Mouse (Mus musculus) spleen, postnatal 4 days (tissue): ENCODE results near the gene Olfr99.
A peak's percentile ranks its signal among the peaks of the same experiment; 100 is the strongest.
"Not testable (repeated sequence)": the region's sequence is repeated elsewhere in the genome, so short reads cannot be mapped to it uniquely, and the experiment has no call there.

ENCODE experiments used
- DNase-seq, 2 experiments: peaks; one replicate each; pipeline ENCODE4 v3.0.0; 2022; ENCODE audit warnings: low spot score in 2 of 2

The Olfr99 gene

DNA sequence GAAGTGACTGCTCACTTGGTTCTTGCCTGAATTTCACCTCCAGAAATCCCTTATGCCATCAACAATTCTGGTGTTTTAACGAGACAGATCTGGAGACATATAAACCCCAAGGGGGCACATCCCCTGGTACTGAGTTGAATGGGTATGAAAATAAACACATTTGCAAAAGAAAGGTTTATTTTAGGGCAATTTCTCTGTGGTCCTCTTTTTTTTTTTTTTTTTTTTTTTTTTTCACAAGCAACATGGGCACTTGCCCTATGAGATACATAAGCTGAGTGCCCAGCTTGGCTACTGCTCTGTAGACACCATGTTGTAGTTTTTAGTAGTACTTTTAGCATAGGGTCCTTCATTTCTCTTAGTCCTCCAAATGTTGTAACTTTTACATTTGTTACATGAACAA is at the start of gene Olfr99:
Gene Olfr99 (minus strand): TSS at position 101 of the 400 bp plus-strand sequence.
- no peak for DNase-seq

DNA sequence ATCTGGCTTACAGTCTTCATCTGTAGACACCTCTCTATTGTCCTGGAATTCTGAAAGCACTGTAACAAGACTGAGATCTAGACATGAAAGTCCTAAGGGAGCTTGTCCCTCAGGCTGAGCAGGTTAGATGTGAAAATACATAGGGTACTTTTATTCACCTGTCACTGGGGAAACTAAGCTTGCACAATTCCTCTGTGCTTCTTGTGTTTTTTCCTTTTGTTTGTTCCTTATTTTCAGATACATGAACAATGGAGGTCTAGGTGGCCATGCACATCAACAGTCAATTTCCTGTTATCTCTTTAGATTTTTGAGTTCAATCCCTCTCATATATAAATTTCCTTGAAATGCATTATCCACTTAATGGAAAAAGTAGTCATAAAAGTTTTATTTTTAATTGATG is 33.7 kb upstream of the Olfr99 start, which contains the start of gene Olfr102:
Gene Olfr102 (minus strand): TSS at position 101 of the 400 bp plus-strand sequence.
- no peak for DNase-seq

DNA sequence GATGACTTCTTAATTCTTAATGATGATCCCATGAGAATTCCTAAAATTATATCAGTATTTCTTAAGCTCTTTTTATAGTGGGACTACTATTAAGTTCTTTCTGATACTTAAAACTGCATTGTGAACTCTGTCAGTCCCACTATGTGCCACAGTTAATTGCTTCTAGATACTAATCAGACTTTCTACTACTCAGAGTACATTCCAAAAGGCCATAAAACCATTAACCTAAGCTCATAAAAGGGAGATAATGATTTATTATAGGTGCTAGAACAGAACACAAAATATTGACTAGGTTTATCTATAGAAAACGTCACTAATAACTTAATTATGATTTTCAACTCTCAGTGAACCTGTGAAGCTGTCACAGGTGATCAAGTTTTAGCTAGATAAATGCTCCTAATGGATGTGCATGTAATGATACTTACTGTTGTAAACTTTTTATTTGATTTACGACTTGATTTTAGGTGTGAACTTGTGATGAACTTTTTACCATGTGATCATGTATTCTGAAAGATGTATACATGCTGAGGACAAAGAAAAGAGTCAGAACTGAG is 27.0 kb upstream of the Olfr99 start:
- DNase-seq = no peak

DNA sequence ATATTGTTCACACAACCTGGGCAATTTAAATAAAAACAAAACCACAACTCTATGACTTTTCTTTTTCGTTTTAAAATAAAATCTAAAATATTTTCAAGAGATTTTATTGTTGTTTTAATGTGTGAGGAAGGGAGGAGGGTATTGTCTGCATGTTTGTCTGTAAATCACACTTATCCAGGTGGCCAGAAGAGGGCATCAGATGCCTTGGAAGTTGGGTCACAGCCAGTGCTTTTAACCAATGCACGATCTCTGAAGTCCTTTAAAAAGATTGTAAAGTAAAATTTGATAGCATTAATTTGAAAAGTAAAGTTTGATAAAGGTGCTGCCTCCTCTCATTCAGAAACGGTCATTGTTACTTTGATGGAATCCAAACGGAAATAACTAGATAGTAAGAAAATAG is 25.2 kb upstream of the Olfr99 start:
- DNase-seq = no peak

DNA sequence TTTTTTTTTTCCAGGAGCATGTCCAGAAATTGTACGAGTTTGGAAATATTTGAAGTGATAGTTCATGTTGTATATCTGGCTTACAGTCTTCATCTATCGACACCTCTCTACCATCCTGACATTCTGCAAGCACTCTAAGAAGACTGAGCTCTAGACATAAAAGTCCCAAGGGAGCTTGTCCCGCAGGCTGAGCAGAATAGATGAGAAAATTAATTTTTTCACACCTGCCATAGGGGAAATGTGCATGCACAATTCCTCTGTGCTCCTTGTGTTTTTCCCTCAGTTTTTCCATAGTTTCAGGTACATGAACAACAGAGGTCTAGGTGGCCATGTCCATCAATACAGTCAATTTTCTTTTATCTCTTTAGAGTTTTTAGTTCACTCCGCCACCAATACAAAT is 21.0 kb upstream of the Olfr99 start, which contains the start of gene Olfr101:
Gene Olfr101 (minus strand): TSS at position 101 of the 400 bp plus-strand sequence.
- DNase-seq = no peak

DNA sequence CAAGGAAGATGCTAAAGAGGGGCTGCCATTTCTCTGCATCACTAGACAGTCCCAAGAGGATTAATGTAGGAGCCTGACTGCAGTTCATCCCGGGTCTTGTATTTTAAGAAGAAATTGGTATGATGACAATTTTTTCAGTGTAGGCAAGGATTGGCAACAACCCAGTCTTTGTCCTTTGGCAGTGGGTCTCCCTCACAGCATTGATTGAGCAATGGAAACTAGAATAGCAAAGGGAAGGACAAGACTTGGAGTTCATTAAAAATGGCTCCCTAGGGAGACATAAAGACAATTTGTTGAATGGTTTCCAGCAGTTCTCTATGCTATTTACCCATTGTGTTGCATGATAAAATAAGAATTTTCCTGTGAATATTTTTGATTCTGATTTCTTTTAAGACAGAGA is 2.9 kb downstream of the Olfr99 start:
- DNase-seq = no peak

DNA sequence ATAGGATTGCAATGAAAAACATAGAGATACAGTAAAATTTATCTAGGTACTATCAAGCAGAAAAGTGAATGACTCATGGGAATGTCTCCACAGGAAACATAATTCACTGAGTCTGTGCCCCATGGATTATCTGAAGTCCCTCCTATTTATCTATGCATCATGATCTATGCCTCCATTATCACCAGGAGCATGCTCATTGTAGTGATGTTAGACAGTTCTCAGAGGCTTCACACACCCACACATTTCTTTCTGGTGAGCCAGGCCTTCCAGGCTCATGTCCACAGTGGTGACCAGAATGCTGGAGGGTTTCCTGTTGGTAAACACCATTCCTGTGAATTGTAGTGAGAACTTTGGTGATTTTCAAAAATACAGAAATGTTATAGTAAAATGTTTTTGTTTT is 6.7 kb downstream of the Olfr99 start:
- DNase-seq = no peak

DNA sequence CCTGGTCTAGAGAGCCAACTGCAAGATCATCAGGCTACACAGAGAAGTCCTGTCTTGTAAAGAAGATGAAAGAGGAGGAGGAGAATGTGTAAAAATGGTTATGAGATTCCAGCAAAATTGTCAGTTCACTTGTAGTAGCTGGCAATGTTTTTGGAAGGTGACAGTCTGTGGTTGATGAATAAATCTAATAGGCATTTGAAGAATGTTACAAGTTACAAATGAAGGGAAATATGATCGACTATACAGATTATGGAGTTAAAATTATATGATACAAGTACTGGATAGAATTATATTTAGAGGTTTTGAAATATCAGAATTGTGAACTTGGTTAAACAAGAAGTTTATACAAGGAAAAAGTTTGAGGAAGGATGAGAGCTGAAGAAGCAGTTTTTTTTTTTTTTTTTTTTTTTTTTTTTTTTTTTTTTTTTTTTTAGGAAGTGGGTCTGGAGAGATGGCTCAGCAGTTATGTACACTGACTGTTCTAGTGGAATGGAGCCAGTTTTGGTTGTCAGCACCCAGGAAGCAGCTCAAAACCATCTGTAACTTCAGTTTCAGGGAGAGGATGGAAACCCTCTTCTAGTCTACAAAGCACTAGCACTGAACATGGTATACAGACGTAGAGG is 7.5 kb downstream of the Olfr99 start:
- DNase-seq = no peak

DNA sequence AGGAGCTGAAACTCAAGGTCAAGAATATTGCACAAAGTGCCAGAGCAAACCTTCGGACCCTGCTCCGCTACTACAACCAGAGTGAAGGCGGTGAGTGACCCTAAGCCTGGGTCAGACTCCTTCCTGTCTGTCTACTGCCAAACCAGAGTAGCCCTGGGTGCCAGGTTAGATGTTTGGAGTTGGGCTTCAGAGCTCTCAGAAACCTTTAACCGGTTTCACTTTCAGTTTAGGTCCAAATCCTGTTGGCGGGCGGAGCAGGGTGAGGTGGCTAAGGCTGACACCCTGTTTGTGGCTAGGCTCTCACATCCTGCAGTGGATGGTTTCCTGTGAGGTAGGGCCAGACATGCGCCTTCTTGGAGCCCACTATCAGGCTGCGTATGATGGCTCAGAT is 12.6 kb downstream of the Olfr99 start:
- DNase-seq = peak; percentile 42 to 69

DNA sequence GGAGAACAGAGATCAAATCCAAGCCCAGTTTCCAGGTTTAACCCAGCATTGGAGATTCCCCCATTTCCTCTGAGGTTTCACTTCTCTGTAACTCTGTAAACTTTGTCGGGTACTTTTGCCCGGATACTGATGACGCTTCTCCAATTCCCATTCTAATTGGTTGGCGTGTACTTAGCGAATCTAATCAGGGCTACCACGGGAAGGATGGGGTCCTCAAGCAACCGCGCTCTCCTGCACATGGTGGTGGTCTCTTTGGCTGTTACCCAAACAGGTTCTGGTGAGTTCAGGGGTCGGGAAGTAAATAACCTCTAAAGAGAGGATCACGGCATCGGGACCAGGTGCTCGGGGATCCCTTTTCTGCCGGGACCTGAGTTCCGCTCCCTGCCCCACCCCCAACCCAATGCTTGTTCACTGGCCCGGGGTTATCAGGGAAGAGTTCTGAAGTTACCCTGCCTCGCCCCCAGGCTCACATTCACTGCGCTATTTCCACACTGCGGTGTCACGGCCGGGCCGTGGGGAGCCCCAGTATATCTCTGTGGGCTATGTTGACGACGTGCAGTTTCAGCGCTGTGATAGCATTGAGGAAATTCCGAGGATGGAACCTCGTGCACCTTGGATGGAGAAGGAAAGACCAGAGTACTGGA is 13.1 kb downstream of the Olfr99 start, which contains the start of gene H2-M3:
Gene H2-M3 (plus strand): TSS at position 163 of the 644 bp plus-strand sequence.
- peak; percentile 83 to 93 for DNase-seq

DNA sequence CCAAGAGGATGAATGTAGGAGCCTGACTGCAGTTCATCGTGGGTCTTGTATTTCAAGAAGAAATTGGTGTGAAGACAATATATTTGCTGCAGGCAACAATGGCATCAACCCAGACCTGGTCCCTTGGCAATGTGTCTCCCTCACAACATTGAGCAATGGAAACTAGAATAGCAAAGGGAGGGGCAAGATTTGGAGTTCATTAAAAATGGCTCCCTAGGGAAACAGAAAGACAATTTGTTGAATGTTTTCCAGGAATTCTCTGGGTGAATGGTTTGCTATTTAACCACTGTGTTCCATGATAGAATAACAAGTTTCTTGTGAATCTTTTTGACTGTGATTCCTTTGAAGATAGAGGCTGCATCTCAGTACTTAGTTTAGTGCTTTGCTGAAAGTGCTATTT is 19.6 kb downstream of the Olfr99 start, which contains the start of gene Olfr98:
Gene Olfr98 (minus strand): TSS at position 124 of the 400 bp plus-strand sequence.
- DNase-seq = no peak

DNA sequence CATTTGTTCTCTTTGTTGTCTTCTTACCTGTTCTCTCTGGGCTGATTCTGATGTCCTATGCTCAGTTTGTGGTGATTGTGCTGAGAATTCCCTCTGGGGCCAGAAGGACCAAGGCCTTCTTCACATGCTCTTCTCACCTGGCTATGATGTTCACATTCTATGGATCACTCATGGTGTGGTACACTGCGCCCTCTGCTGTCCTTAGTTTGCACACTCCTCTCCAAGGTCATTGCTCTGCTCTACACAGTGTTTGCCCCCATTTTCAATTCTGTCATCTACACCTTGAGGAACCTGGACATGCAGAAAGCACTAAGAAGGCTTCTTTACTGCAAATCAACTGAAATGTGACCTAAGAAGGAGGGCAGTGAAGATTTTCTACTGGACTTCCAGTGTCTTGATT is 32.7 kb downstream of the Olfr99 start:
- no peak for DNase-seq

DNA sequence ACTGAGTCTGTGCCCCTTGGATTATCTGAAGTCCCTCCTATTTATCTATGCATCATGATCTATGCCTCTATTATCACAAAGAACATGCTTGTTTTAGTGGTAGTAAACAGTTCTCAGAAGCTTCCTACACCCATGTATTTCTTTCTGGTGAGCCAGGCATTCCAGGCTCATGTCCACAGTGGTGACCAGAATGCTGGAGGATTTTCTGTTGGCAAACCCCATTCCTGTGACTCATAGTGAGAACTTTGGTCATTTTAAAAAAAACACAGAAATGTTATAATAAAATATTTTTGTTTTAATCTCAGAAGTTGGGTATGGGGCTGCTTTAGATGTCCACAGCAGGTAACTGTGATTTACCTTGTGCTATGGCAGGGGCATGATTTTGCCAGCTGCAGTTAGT is 33.8 kb downstream of the Olfr99 start:
- DNase-seq = no peak

DNA sequence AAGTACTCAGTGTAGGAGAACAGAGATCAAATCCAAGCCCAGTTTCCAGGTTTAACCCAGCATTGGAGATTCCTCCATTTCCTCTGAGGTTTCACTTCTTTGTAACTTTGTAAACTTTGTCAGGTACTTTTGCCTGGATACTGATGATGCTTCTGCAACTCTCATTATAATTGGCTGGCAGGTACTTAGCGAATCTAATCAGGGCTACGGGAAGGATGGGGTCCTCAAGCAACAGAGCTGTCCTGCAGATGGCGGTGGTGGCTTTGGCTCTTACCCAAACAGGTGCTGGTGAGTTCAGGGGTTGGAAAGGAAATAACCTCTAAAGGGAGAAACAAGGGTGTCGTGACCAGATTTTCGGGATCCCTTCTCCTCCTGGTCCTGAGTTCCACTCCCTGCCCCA is 36.5 kb downstream of the Olfr99 start:
- peak in 1 of 2 experiments; percentile 13 for DNase-seq

DNA sequence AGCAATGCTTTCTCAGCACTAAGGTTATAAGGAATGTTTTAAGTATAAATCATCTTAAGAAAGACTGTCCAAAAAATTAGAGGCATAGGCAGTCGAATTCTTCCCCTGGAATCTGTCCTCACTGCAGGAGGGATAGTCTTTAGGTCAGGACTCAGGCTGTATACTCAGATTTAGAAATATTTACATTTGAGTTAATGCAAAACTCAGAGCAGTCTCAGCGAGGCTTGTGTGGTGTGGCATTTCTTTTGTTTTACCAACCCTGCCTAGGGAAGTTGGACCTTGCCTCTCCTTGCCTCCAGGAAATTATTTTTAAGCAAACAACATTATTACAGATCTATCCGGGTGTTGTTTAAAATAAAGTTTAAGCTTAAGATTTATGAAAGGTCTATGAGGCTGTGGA is 41.1 kb downstream of the Olfr99 start:
- no peak for DNase-seq

DNA sequence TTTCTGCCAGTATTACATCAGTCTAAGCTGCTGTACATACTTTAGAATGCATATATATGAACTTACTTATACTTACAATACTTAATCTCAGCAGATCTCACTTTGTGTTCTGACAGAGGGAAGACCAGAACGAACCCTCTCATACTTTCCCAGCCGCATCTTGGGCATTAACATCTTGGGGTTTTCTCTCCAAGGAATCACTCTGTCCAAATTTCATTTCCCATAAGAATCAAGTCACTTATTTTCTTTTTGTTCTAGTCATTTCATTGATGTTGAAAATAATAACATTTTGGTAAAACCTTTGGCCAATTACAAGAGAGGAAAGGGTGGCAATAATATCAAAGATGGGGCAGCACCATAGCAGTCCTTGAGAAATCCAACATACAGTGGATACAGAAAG is 46.0 kb downstream of the Olfr99 start, which contains the start of gene Olfr97:
Gene Olfr97 (minus strand): TSS at position 101 of the 400 bp plus-strand sequence.
- not testable (repeated sequence) for DNase-seq
